Mouse (Mus musculus) Patski (cell line): Measurements from ENCODE around the gene Ubiad1. TPM values are rescaled to one million over a fixed set of nuclear protein-coding genes. Genes with fewer than 3 reads are reported as not detected.
A peak's percentile ranks its signal among the peaks of the same experiment; 100 is the strongest.

Source experiments
- ATAC-seq: fragments of 100-300 bp; one replicate; pipeline ENCODE4 v1.8.0; 2021
- CTCF ChIA-PET: fragments of 350-600 bp; sonication (Branson Sonifier 250); formaldehyde crosslinking; loops from one replicate; lab custom pipeline; 2022; ENCODE audit warnings: inconsistent platforms; lab: Charles Lee
- POLR2A ChIA-PET: fragments of 350-600 bp; sonication (Branson Sonifier 250); formaldehyde crosslinking; loops from one replicate; lab custom pipeline; 2022; ENCODE audit warnings: antibody characterized with exemption, inconsistent platforms; lab: Charles Lee
- DNase-seq: peaks from one replicate; pipeline ENCODE4 v3.0.0-alpha.2; 2011; ENCODE audit warnings: low read depth, low spot score
- H3K27me3 ChIP-seq: fragments of 371-371 bp; one replicate; pipeline ENCODE4 v1.5.1; 2021
- CTCF ChIP-seq: fragments of 100-300 bp; IDR thresholded peaks from one replicate; pipeline ENCODE4 v1.5.1; 2021
- in situ Hi-C: fragments of 300-500 bp; cut with MboI; formaldehyde crosslinking; loops from 3 replicates; pipeline ENCODE4 v1.11.1; 2018; ENCODE audit warnings: low pct_unique_long_range_greater_than_20kb, mixed read lengths
- polyA plus RNA-seq: library from polyadenylated mRNA; unstranded; gene quantifications from one replicate; pipeline ENCODE4 v1.2.3, GENCODE M21; 2021

Gene Ubiad1
- polyA plus RNA-seq = 18.0 TPM

GRCm38 (mm10) chr4:148444250-148444967 is at the start of gene Ubiad1:
Gene Ubiad1 (minus strand): TSS chr4:148444771.
- ATAC-seq (peak; percentile 33), DNase-seq (no peak)
- TF ChIP-seq CTCF = no peak
- POLR2A ChIA-PET = no interaction called here
- CTCF ChIA-PET = no interaction called here
- no peaks in the 10 kb centered on the region for H3K27me3 ChIP-seq
- in situ Hi-C loops = no loop called here

GRCm38 (mm10) chr4:148491448-148491847 is 46.9 kb upstream of the Ubiad1 start:
- no peak for TF ChIP-seq CTCF
- in situ Hi-C loops = no loop called here
- POLR2A ChIA-PET = no interaction called here
- no peaks in the 10 kb centered on the region for H3K27me3 ChIP-seq
- ATAC-seq = no peak
- CTCF ChIA-PET = no interaction called here
- DNase-seq = no peak

- TF ChIP-seq CTCF = no peak
- CTCF ChIA-PET = interaction anchor here (2.3 kb wide), 1 partner anchor 11 kb away, joined by 6 read pairs; no protein-coding TSS in a partner anchor
- in situ Hi-C loops = no loop called here
- ATAC-seq = no peak
- POLR2A ChIA-PET = interaction anchor here (1.4 kb wide), 1 partner anchor 19 kb away, joined by 4 read pairs; no protein-coding TSS in a partner anchor
- no peaks in the 10 kb centered on the region for H3K27me3 ChIP-seq
- DNase-seq = no peak
These were observed 45.9 kb upstream of the Ubiad1 start for GRCm38 (mm10) chr4:148490502-148490901.

- CTCF ChIA-PET = interaction anchor here (0.7 to 2.3 kb wide), 5 partner anchors 9 to 22 kb away, joined by 3 to 6 read pairs (median 4); no protein-coding TSS in a partner anchor
- POLR2A ChIA-PET = interaction anchor here (1.6 kb wide), 1 partner anchor 22 kb away, joined by 4 read pairs; no protein-coding TSS in a partner anchor
- TF ChIP-seq CTCF = no peak
- no peak for DNase-seq
- in situ Hi-C loops = no loop called here
- no peaks in the 10 kb centered on the region for H3K27me3 ChIP-seq
- ATAC-seq = no peak
These were observed 43.3 kb upstream of the Ubiad1 start for GRCm38 (mm10) chr4:148487841-148488240.

- ATAC-seq (no peak), DNase-seq (no peak)
- in situ Hi-C loops = no loop called here
- POLR2A ChIA-PET = no interaction called here
- TF ChIP-seq CTCF = no peak
- CTCF ChIA-PET = no interaction called here
- H3K27me3 ChIP-seq = no peaks in the 10 kb centered on the region
These were observed 39.9 kb upstream of the Ubiad1 start for GRCm38 (mm10) chr4:148484511-148484910.

DNA sequence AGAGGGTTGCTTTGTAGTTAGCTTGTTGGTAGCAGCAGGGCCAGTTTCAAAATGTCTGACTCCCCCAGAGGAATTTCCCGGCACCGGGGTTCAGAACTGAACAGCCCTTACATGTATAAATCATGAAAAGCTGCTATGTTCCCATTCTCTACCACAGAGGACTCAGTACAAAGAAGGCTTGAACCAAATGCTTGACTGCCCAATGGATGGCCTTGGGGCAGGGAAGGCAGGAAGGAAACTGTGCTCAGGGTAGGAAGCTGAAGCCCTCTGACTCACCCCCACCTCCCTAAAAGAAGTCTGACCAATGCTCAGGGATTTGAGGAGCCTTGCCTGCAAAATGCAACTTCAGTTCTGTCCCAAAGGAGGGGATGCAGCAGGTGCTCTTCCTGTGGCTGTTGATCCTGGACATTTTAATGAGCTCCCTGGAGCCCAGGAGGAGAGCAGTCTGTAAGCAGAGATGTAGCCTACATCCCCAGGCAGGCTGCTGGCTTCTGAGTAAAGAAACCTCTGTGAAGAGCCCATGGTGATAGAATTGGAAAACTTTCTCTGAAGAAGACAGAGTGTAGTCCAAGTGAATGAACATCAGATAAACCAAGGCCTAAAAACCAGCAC is 37.1 kb upstream of the Ubiad1 start:
- ChIA-PET POLR2A (no interaction called here), CTCF (interaction anchor here (0.9 to 1.0 kb wide), 2 partner anchors 11 to 13 kb away, joined by 3 to 4 read pairs; no protein-coding TSS in a partner anchor)
- in situ Hi-C loops = no loop called here
- no peaks in the 10 kb centered on the region for H3K27me3 ChIP-seq
- DNase-seq (no peak), ATAC-seq (no peak)
- no peak for TF ChIP-seq CTCF

DNA sequence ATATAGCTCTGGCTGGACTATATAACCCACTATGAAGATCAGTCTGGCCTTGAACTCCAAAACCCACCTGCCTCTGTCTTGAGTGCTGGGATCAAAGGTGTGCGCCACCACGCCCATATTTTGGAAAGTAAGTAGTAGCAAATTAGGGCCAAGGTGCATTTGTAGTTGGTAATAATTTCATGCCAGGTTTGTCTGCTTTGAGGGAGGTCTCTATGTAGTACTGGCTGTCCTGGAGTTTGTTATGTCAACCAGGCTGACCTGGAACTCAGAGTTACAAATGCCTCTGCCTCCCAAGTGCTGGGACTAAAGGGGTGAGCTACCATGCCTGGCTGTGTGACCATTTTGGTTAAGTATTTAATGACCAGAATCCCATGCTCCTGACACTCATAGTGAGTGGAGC is 35.7 kb upstream of the Ubiad1 start:
- ChIA-PET CTCF (interaction anchor here (1.2 kb wide), 1 partner anchor 18 kb away, joined by 3 read pairs; no protein-coding TSS in a partner anchor), POLR2A (no interaction called here)
- no peak for TF ChIP-seq CTCF
- in situ Hi-C loops = no loop called here
- no peak for DNase-seq
- no peak for ATAC-seq
- no peaks in the 10 kb centered on the region for H3K27me3 ChIP-seq

GRCm38 (mm10) chr4:148473496-148473895 is 28.9 kb upstream of the Ubiad1 start:
- H3K27me3 ChIP-seq = no peaks in the 10 kb centered on the region
- CTCF ChIA-PET = interaction anchor here (1.3 kb wide), 1 partner anchor 10 kb away, joined by 3 read pairs; no protein-coding TSS in a partner anchor
- ATAC-seq (no peak), DNase-seq (no peak)
- no peak for TF ChIP-seq CTCF
- in situ Hi-C loops = no loop called here
- POLR2A ChIA-PET = no interaction called here

- no peaks in the 10 kb centered on the region for H3K27me3 ChIP-seq
- ChIA-PET POLR2A (no interaction called here), CTCF (interaction anchor here (1.3 kb wide), 1 partner anchor 9 kb away, joined by 3 read pairs; no protein-coding TSS in a partner anchor)
- no peak for DNase-seq
- ATAC-seq = no peak
- no peak for TF ChIP-seq CTCF
- in situ Hi-C loops = no loop called here
These were observed 28.0 kb upstream of the Ubiad1 start for GRCm38 (mm10) chr4:148472436-148473174.

- DNase-seq = no peak
- no peak for ATAC-seq
- in situ Hi-C loops = no loop called here
- no peaks in the 10 kb centered on the region for H3K27me3 ChIP-seq
- no peak for TF ChIP-seq CTCF
- CTCF ChIA-PET = interaction anchor here (1.0 kb wide), 1 partner anchor 10 kb away, joined by 4 read pairs; no protein-coding TSS in a partner anchor
- POLR2A ChIA-PET = interaction anchor here (0.6 to 0.7 kb wide), 2 partner anchors 10 to 16 kb away, joined by 4 read pairs; no protein-coding TSS in a partner anchor
These were observed 26.8 kb upstream of the Ubiad1 start for GRCm38 (mm10) chr4:148471363-148471806.
